Mouse (Mus musculus) liver, embryonic 11.5 days (tissue): ENCODE measurements around the gene Prpsap1. TPM values are rescaled to one million over a fixed set of nuclear protein-coding genes. Genes with fewer than 3 reads are reported as not detected.

Source experiments
- ATAC-seq: fragments of 200-750 bp; cut with Nextera tagmentation; replicated peaks from 2 replicates; pipeline ENCODE4 v1.8.0; 2017; ENCODE audit warnings: moderate number of reproducible peaks, mild to moderate bottlenecking, moderate TSS enrichment, moderate library complexity; ENCODE audit not compliant: low FRiP score
- DNase-seq: peaks from one replicate; pipeline ENCODE4 v3.0.0-alpha.2; 2017; ENCODE audit warnings: low spot score
- H3K27ac ChIP-seq: fragments of 300-500 bp; sonication (generic); 2 replicates; pipeline ENCODE4 v1.5.1; 2014; ENCODE audit warnings: mild to moderate bottlenecking, low read depth, low read length, control low read depth
- H3K27me3 ChIP-seq: fragments of 300-500 bp; sonication (generic); replicated peaks from 2 replicates; pipeline ENCODE4 v1.6.1; 2014; ENCODE audit warnings: low read length, mixed read lengths; ENCODE audit not compliant: control insufficient read depth, insufficient read depth
- H3K36me3 ChIP-seq: fragments of 300-500 bp; sonication (generic); 2 replicates; pipeline ENCODE4 v1.6.1; 2014; ENCODE audit warnings: mild to moderate bottlenecking, low read length, moderate library complexity, mixed read lengths; ENCODE audit not compliant: control insufficient read depth, insufficient read depth
- H3K4me1 ChIP-seq: fragments of 300-500 bp; sonication (generic); replicated peaks from 2 replicates; pipeline ENCODE4 v1.6.1; 2014; ENCODE audit warnings: low read length, mixed read lengths; ENCODE audit not compliant: control insufficient read depth, insufficient read depth
- H3K4me2 ChIP-seq: fragments of 300-500 bp; sonication (generic); 2 replicates; pipeline ENCODE4 v1.6.1; 2014; ENCODE audit warnings: mild to moderate bottlenecking, control low read depth, moderate library complexity
- H3K4me3 ChIP-seq: fragments of 300-500 bp; sonication (generic); 2 replicates; pipeline ENCODE4 v1.5.1; 2014; ENCODE audit warnings: low read depth, low read length, control low read depth
- H3K9ac ChIP-seq: fragments of 300-500 bp; sonication (generic); 2 replicates; pipeline ENCODE4 v1.6.1; 2014; ENCODE audit warnings: low read depth, low read length, control low read depth
- H3K9me3 ChIP-seq: fragments of 300-500 bp; sonication (generic); 2 replicates; pipeline ENCODE4 v1.6.1; 2016; ENCODE audit warnings: low read length, inconsistent platforms, mixed read lengths; ENCODE audit not compliant: control insufficient read depth
- WGBS: fragments of 180-500 bp; shearing (Covaris S2); extraction: QIAGEN DNeasy Blood & Tissue Kit; methylation state at CpG from one replicate; pipeline ENCODE4 v1.1.7; 2014; 5-methylcytosine and 5-hydroxymethylcytosine counted together
- polyA plus RNA-seq: library from polyadenylated mRNA; unstranded; fragments of >200 nt; fragmentation: Nextera tagmentation; extraction: Ambion mirVana; gene quantifications from 2 replicates; pipeline ENCODE4 v1.2.1, GENCODE M21; 2014

Gene Prpsap1
- polyA plus RNA-seq, 1 experiment from 2014 or later: 133 TPM

- Histone ChIP-seq H3K36me3 (no peaks in the 10 kb centered on the region), H3K4me3 (peak overlapping the region; percentile 72), H3K4me2 (peak overlapping the region; percentile 99), H3K27me3 (peaks cover 42% of the 10 kb centered on the region), H3K9ac (peak overlapping the region; percentile 80), H3K4me1 (peaks cover 57% of the 10 kb centered on the region), H3K9me3 (no peaks in the 10 kb centered on the region), H3K27ac (peak overlapping the region; percentile 91)
- under 1% methylated on average over 50 of the region's 50 CpGs for WGBS
- DNase-seq (peak; percentile 76), ATAC-seq (peak; percentile 57)
Measured at GRCm38 (mm10) chr11:116532810-116533338, 38.9 kb upstream of the Prpsap1 start.

GRCm38 (mm10) chr11:116532262-116532809, 38.3 kb upstream of the Prpsap1 start:
- H3K9me3 ChIP-seq: no peaks in the 10 kb centered on the region
- peaks cover 42% of the 10 kb centered on the region for H3K27me3 ChIP-seq
- peak overlapping the region; percentile 80 for H3K9ac ChIP-seq
- H3K4me2 ChIP-seq: peak overlapping the region; percentile 99
- under 1% methylated on average over 30 of the region's 30 CpGs for WGBS
- H3K36me3 ChIP-seq: no peaks in the 10 kb centered on the region
- peaks cover 52% of the 10 kb centered on the region for H3K4me1 ChIP-seq
- no peak for ATAC-seq
- peak; percentile 71 for DNase-seq
- peak overlapping the region; percentile 91 for H3K27ac ChIP-seq
- H3K4me3 ChIP-seq: peak overlapping the region; percentile 72

GRCm38 (mm10) chr11:116531371-116532191, 37.6 kb upstream of the Prpsap1 start:
- H3K27ac ChIP-seq: no peak overlapping the region
- peak overlapping the region; percentile 72 for H3K4me3 ChIP-seq
- WGBS: 5% methylated on average over 48 of the region's 48 CpGs
- peaks cover 45% of the 10 kb centered on the region for H3K4me1 ChIP-seq
- ATAC-seq (no peak), DNase-seq (peak; percentile 61)
- H3K9me3 ChIP-seq: no peaks in the 10 kb centered on the region
- peak overlapping the region; percentile 0; the same call in 1 of the 2 replicates for H3K9ac ChIP-seq
- peaks cover 42% of the 10 kb centered on the region for H3K27me3 ChIP-seq
- no peaks in the 10 kb centered on the region for H3K36me3 ChIP-seq
- H3K4me2 ChIP-seq: peak overlapping the region; percentile 99

- Histone ChIP-seq H3K4me3 (peak within 1 kb of the TSS; percentile 72), H3K9me3 (no peaks in the 10 kb centered on the region), H3K36me3 (no peaks in the 10 kb centered on the region), H3K9ac (peak within 1 kb of the TSS; percentile 0; the same call in 1 of the 2 replicates), H3K27ac (no peak within 1 kb of the TSS), H3K27me3 (peaks cover 42% of the 10 kb centered on the region), H3K4me2 (peak within 1 kb of the TSS; percentile 99), H3K4me1 (peaks cover 34% of the 10 kb centered on the region)
- DNase-seq (no peak), ATAC-seq (no peak)
- 36% methylated on average over 11 of the region's 11 CpGs for WGBS
Measured at GRCm38 (mm10) chr11:116530187-116531147, 36.5 kb upstream of the Prpsap1 start, which contains the start of gene Sphk1. TSS of gene Sphk1 (plus strand) at chr11:116530925.

- WGBS: 86% methylated on average over 8 of the region's 8 CpGs
- peaks cover 38% of the 10 kb centered on the region for H3K27me3 ChIP-seq
- H3K27ac ChIP-seq: no peak overlapping the region
- no peak overlapping the region for H3K4me3 ChIP-seq
- H3K36me3 ChIP-seq: no peaks in the 10 kb centered on the region
- DNase-seq: no peak
- H3K9me3 ChIP-seq: no peaks in the 10 kb centered on the region
- H3K4me1 ChIP-seq: peaks cover 24% of the 10 kb centered on the region
- no peak for ATAC-seq
- no peak overlapping the region for H3K9ac ChIP-seq
- H3K4me2 ChIP-seq: no peak overlapping the region
Measured at GRCm38 (mm10) chr11:116528636-116529320, 34.8 kb upstream of the Prpsap1 start.

- 0 out of 2 replicates have a peak, but pooled peaks cover 3% of the 10 kb centered on the region for H3K4me1 ChIP-seq
- WGBS: 48% methylated on average over 5 of the region's 5 CpGs
- no peaks in the 10 kb centered on the region; the same call in none of the 2 replicates for H3K27me3 ChIP-seq
- H3K36me3 ChIP-seq: no peaks in the 10 kb centered on the region
- no peak for DNase-seq
- no peak overlapping the region for H3K27ac ChIP-seq
- H3K9me3 ChIP-seq: no peaks in the 10 kb centered on the region
- no peak overlapping the region for H3K9ac ChIP-seq
- no peak overlapping the region for H3K4me2 ChIP-seq
- H3K4me3 ChIP-seq: no peak overlapping the region
- ATAC-seq: no peak
Measured at GRCm38 (mm10) chr11:116523699-116524189, 29.7 kb upstream of the Prpsap1 start.

- DNase-seq (no peak), ATAC-seq (no peak)
- Histone ChIP-seq H3K36me3 (no peaks in the 10 kb centered on the region), H3K4me1 (0 out of 2 replicates have a peak, but pooled peaks cover 3% of the 10 kb centered on the region), H3K4me2 (no peak overlapping the region), H3K27ac (no peak overlapping the region), H3K9ac (no peak overlapping the region), H3K4me3 (no peak overlapping the region), H3K9me3 (no peaks in the 10 kb centered on the region), H3K27me3 (no peaks in the 10 kb centered on the region; the same call in none of the 2 replicates)
- 54% methylated on average over 16 of the region's 16 CpGs for WGBS
Measured at GRCm38 (mm10) chr11:116522886-116523698, 29.1 kb upstream of the Prpsap1 start.
